Mouse (Mus musculus) right cerebral cortex, postnatal 10 days (tissue): Measurements from ENCODE around the gene Fam173b.
A peak's percentile ranks its signal among the peaks of the same experiment; 100 is the strongest.
"Not testable (repeated sequence)": the region's sequence is repeated elsewhere in the genome, so short reads cannot be mapped to it uniquely, and the experiment has no call there.

Experiments used
- DNase-seq, 2 experiments: peaks; one replicate each; pipeline ENCODE4 v3.0.0; 2021; ENCODE audit warnings: low spot score in 2 of 2

Fam173b gene

GRCm38 (mm10) chr15:31601646-31602374 is at the start of gene Fam173b, which contains the start of gene Cct5:
TSS of gene Fam173b (plus strand) at chr15:31601852.
TSS of gene Cct5 (minus strand) at chr15:31601804.
- DNase-seq, result peak; percentile 98 to 99

GRCm38 (mm10) chr15:31554855-31555254 is 46.8 kb upstream of the Fam173b start:
- DNase-seq, result no peak

GRCm38 (mm10) chr15:31561390-31561789 is 40.3 kb upstream of the Fam173b start:
- DNase-seq, result no peak

GRCm38 (mm10) chr15:31561976-31562375 is 39.7 kb upstream of the Fam173b start:
- no peak for DNase-seq

GRCm38 (mm10) chr15:31562847-31563246 is 38.8 kb upstream of the Fam173b start:
- DNase-seq, result no peak

GRCm38 (mm10) chr15:31563577-31564546 is 37.8 kb upstream of the Fam173b start:
- no peak for DNase-seq

- peak in 1 of 2 experiments; percentile 45 for DNase-seq
These were observed 36.5 kb upstream of the Fam173b start, which contains the start of gene Cmbl for GRCm38 (mm10) chr15:31565184-31565583. TSS of gene Cmbl (plus strand) at chr15:31565389.

- no peak for DNase-seq
These were observed 35.9 kb upstream of the Fam173b start for GRCm38 (mm10) chr15:31565786-31566185.

GRCm38 (mm10) chr15:31567431-31567830 is 34.2 kb upstream of the Fam173b start:
- no peak for DNase-seq

- no peak for DNase-seq
These were observed 33.1 kb upstream of the Fam173b start for GRCm38 (mm10) chr15:31568581-31568996.

- no peak for DNase-seq
These were observed 32.2 kb upstream of the Fam173b start for GRCm38 (mm10) chr15:31569325-31570022.

GRCm38 (mm10) chr15:31570959-31571358 is 30.7 kb upstream of the Fam173b start:
- DNase-seq, result no peak

- DNase-seq, result peak; percentile 50 to 56
These were observed 29.5 kb upstream of the Fam173b start for GRCm38 (mm10) chr15:31571906-31572722.

- DNase-seq, result no peak
These were observed 28.4 kb upstream of the Fam173b start for GRCm38 (mm10) chr15:31573287-31573686.

- no peak for DNase-seq
These were observed 28.0 kb upstream of the Fam173b start for GRCm38 (mm10) chr15:31573692-31574091.

GRCm38 (mm10) chr15:31576076-31576475 is 25.6 kb upstream of the Fam173b start:
- DNase-seq, result no peak

GRCm38 (mm10) chr15:31581086-31581485 is 20.6 kb upstream of the Fam173b start:
- DNase-seq, result not testable (repeated sequence)

- DNase-seq, result no peak
These were observed 18.2 kb upstream of the Fam173b start for GRCm38 (mm10) chr15:31583304-31584085.

GRCm38 (mm10) chr15:31585238-31585637 is 16.4 kb upstream of the Fam173b start:
- DNase-seq, result peak in 1 of 2 experiments; percentile 71

GRCm38 (mm10) chr15:31586088-31586487 is 15.6 kb upstream of the Fam173b start:
- DNase-seq, result no peak
